Mouse (Mus musculus) liver, postnatal 0 days (tissue): Measurements from ENCODE around the gene Dzank1. TPM values are rescaled to one million over a fixed set of nuclear protein-coding genes. Genes with fewer than 3 reads are reported as not detected.

Source experiments
- ATAC-seq: fragments of 200-750 bp; cut with Nextera tagmentation; 2 replicates; pipeline ENCODE4 v1.8.0; 2017; ENCODE audit warnings: mild to moderate bottlenecking, moderate library complexity
- DNase-seq: peaks from one replicate; pipeline ENCODE4 v3.0.0-alpha.2; 2016
- H3K27ac ChIP-seq: fragments of 300-500 bp; sonication (generic); 2 replicates; pipeline ENCODE4 v1.5.1; 2014; ENCODE audit warnings: antibody characterized with exemption, moderate library complexity, mild to moderate bottlenecking, low read depth
- H3K27me3 ChIP-seq: fragments of 300-500 bp; sonication (generic); 2 replicates; pipeline ENCODE4 v1.6.1; 2014; ENCODE audit warnings: low read length, control low read depth, mixed read lengths; ENCODE audit not compliant: insufficient read depth
- H3K36me3 ChIP-seq: fragments of 300-500 bp; sonication (generic); replicated peaks from 2 replicates; pipeline ENCODE4 v1.6.1; 2014; ENCODE audit warnings: mild to moderate bottlenecking, control low read depth, low read length, moderate library complexity, mixed read lengths; ENCODE audit not compliant: insufficient read depth
- H3K4me1 ChIP-seq: fragments of 300-500 bp; sonication (generic); 2 replicates; pipeline ENCODE4 v1.6.1; 2014; ENCODE audit warnings: antibody characterized with exemption, mild to moderate bottlenecking, control low read depth; ENCODE audit not compliant: insufficient read depth
- H3K4me2 ChIP-seq: fragments of 300-500 bp; sonication (generic); 2 replicates; pipeline ENCODE4 v1.6.1; 2014; ENCODE audit warnings: low read depth, mild to moderate bottlenecking, low read length, moderate library complexity, mixed read lengths
- H3K4me3 ChIP-seq: fragments of 300-500 bp; sonication (generic); 2 replicates; pipeline ENCODE4 v1.5.1; 2014; ENCODE audit warnings: low read depth, low read length
- H3K9ac ChIP-seq: fragments of 300-500 bp; sonication (generic); replicated peaks from 2 replicates; pipeline ENCODE4 v1.6.1; 2014; ENCODE audit warnings: mild to moderate bottlenecking, moderate library complexity
- H3K9me3 ChIP-seq: fragments of 300-500 bp; sonication (generic); 2 replicates; pipeline ENCODE4 v1.6.1; 2016; ENCODE audit warnings: mild to moderate bottlenecking, control low read depth, low read length, mixed read lengths
- CTCF ChIP-seq: sonication (generic); IDR thresholded peaks from 2 replicates; pipeline ENCODE4 v1.5.1; 2016; ENCODE audit warnings: antibody characterized with exemption, low read depth
- EP300 ChIP-seq: IDR thresholded peaks from 2 replicates; pipeline ENCODE4 v1.6.1; 2016; ENCODE audit warnings: antibody characterized with exemption, low read depth, mild to moderate bottlenecking
- WGBS: fragments of 180-500 bp; shearing (Covaris S2); extraction: QIAGEN DNeasy Blood & Tissue Kit; methylation state at CpG from one replicate; pipeline ENCODE4 v1.1.7; 2014; ENCODE audit not compliant: insufficient replicate concordance; 5-methylcytosine and 5-hydroxymethylcytosine counted together
- polyA plus RNA-seq: library from polyadenylated mRNA; unstranded; fragments of >200 nt; fragmentation: Nextera tagmentation; extraction: Ambion mirVana; gene quantifications from 2 replicates; pipeline ENCODE4 v1.2.1, GENCODE M21; 2015

Gene Dzank1
- polyA plus RNA-seq, 1 experiment from 2014 or later: 0.02 TPM

GRCm38 (mm10) chr2:144427852-144428251, 99.4 kb downstream of the Dzank1 start:
- 64% methylated on average over 5 of the region's 5 CpGs for WGBS
- no peak overlapping the region for H3K4me2 ChIP-seq
- H3K9ac ChIP-seq: no peak overlapping the region

GRCm38 (mm10) chr2:144425761-144426160, 101.5 kb downstream of the Dzank1 start:
- no peaks in the 10 kb centered on the region for H3K36me3 ChIP-seq
- no peaks in the 10 kb centered on the region for H3K9me3 ChIP-seq
- no peaks in the 10 kb centered on the region for H3K27me3 ChIP-seq
- H3K4me2 ChIP-seq: no peak overlapping the region
- no peak for DNase-seq
- TF ChIP-seq EP300 (no peak), CTCF (no peak)
- ATAC-seq: no peak
- 69% methylated on average over 1 of the region's 1 CpGs for WGBS
- H3K9ac ChIP-seq: no peak overlapping the region
- no peaks in the 10 kb centered on the region for H3K4me1 ChIP-seq
- H3K4me3 ChIP-seq: no peak overlapping the region
- no peak overlapping the region for H3K27ac ChIP-seq

More at GRCm38 (mm10) chr2:144427852-144428251, 99.4 kb downstream of the Dzank1 start:
- DNase-seq (no peak), ATAC-seq (no peak)
- Histone ChIP-seq H3K27me3 (no peaks in the 10 kb centered on the region), H3K4me1 (no peaks in the 10 kb centered on the region), H3K9me3 (no peaks in the 10 kb centered on the region), H3K27ac (no peak overlapping the region), H3K36me3 (no peaks in the 10 kb centered on the region), H3K4me3 (no peak overlapping the region)
- TF ChIP-seq CTCF (no peak), EP300 (no peak)

- H3K4me3 ChIP-seq: no peak overlapping the region
- no peak overlapping the region for H3K9ac ChIP-seq
- H3K27ac ChIP-seq: no peak overlapping the region
- no peak overlapping the region for H3K4me2 ChIP-seq
- WGBS: 72% methylated on average over 10 of the region's 10 CpGs
- no peaks in the 10 kb centered on the region for H3K4me1 ChIP-seq
- H3K27me3 ChIP-seq: no peaks in the 10 kb centered on the region
- DNase-seq (no peak), ATAC-seq (no peak)
- H3K36me3 ChIP-seq: no peaks in the 10 kb centered on the region
- no peaks in the 10 kb centered on the region for H3K9me3 ChIP-seq
- TF ChIP-seq CTCF: no peak
- no peak for TF ChIP-seq EP300
These were observed 105.0 kb downstream of the Dzank1 start for GRCm38 (mm10) chr2:144422094-144422675.

Other genes starting within 250 kb of the Dzank1 start
- gene Ovol2, start 195.3 kb downstream of the Dzank1 start, polyA plus RNA-seq: 0.09 and 0.25 TPM in 2 replicates
- 10.2 and 12.3 TPM in 2 replicates for gene Kat14, start 158.4 kb downstream of the Dzank1 start, polyA plus RNA-seq
- 1.6 and 2.2 TPM in 2 replicates for gene Pet117, start 158.4 kb downstream of the Dzank1 start, polyA plus RNA-seq
- gene Polr3f, start 304 bp upstream of the Dzank1 start, polyA plus RNA-seq: 3.7 and 5.9 TPM in 2 replicates
- gene Rbbp9, start 23.5 kb upstream of the Dzank1 start, polyA plus RNA-seq: 10.0 and 11.3 TPM in 2 replicates
- 29.4 and 30.9 TPM in 2 replicates for gene Sec23b, start 28.8 kb upstream of the Dzank1 start, polyA plus RNA-seq
- 35.6 and 39.6 TPM in 2 replicates for gene Smim26, start 66.6 kb upstream of the Dzank1 start, polyA plus RNA-seq
- gene Dtd1, start 72.5 kb upstream of the Dzank1 start, polyA plus RNA-seq: 16.5 and 17.1 TPM in 2 replicates